Mouse (Mus musculus) kidney, postnatal 25 days (tissue): ENCODE measurements around the gene Efs.
"Not testable (repeated sequence)": the region's sequence is repeated elsewhere in the genome, so short reads cannot be mapped to it uniquely, and the experiment has no call there.

ENCODE experiments used
- DNase-seq, 2 experiments: peaks; one replicate each; pipeline ENCODE4 v3.0.0; 2021; ENCODE audit warnings: mixed read lengths in 2 of 2

The Efs gene

GRCm38 (mm10) chr14:54947008-54947407 lies 21.1 kb upstream of the Efs start:
- not testable (repeated sequence) for DNase-seq

GRCm38 (mm10) chr14:54945975-54946704 lies 20.2 kb upstream of the Efs start:
- no peak for DNase-seq

- DNase-seq, result no peak
These were observed 19.0 kb upstream of the Efs start for GRCm38 (mm10) chr14:54944939-54945338.

GRCm38 (mm10) chr14:54943971-54944370 lies 18.0 kb upstream of the Efs start:
- DNase-seq, result no peak

- DNase-seq, result no peak
These were observed 16.6 kb upstream of the Efs start for GRCm38 (mm10) chr14:54942479-54942878.

- DNase-seq, result peak; percentile 62 to 77
These were observed 15.4 kb upstream of the Efs start for GRCm38 (mm10) chr14:54941024-54941978.

- peak; percentile 18 to 46 for DNase-seq
These were observed 14.2 kb upstream of the Efs start for GRCm38 (mm10) chr14:54940176-54940530.

GRCm38 (mm10) chr14:54939434-54940175 lies 13.7 kb upstream of the Efs start:
- peak; percentile 80 to 85 for DNase-seq

GRCm38 (mm10) chr14:54938431-54939219 lies 12.7 kb upstream of the Efs start:
- no peak for DNase-seq

- no peak for DNase-seq
These were observed 11.6 kb upstream of the Efs start for GRCm38 (mm10) chr14:54937361-54938182.

- no peak for DNase-seq
These were observed 10.9 kb upstream of the Efs start for GRCm38 (mm10) chr14:54936831-54937160.

GRCm38 (mm10) chr14:54935904-54936830 lies 10.2 kb upstream of the Efs start, which contains the start of gene Cmtm5:
TSS of gene Cmtm5 (plus strand) at chr14:54936261.
- DNase-seq, result no peak

- no peak for DNase-seq
These were observed 6.8 kb upstream of the Efs start, which contains the start of gene Il25 for GRCm38 (mm10) chr14:54932645-54933150. TSS of gene Il25 (plus strand) at chr14:54932695.

- DNase-seq, result no peak
These were observed 4.5 kb upstream of the Efs start for GRCm38 (mm10) chr14:54930431-54930830.

GRCm38 (mm10) chr14:54929801-54930200 lies 3.9 kb upstream of the Efs start:
- no peak for DNase-seq

- DNase-seq, result no peak
These were observed 1.4 kb upstream of the Efs start for GRCm38 (mm10) chr14:54927296-54927695.

GRCm38 (mm10) chr14:54926401-54927158 lies 654 bp upstream of the Efs start:
- peak; percentile 24 to 52 for DNase-seq

GRCm38 (mm10) chr14:54924641-54925348 lies 1.1 kb downstream of the Efs start:
- DNase-seq, result peak in 1 of 2 experiments; percentile 46
